Mouse (Mus musculus) T-helper 1 cell (primary cell): ENCODE data around the gene Prl7c1.
"Not testable (repeated sequence)": the region's sequence is repeated elsewhere in the genome, so short reads cannot be mapped to it uniquely, and the experiment has no call there.

Experiments
- in situ Hi-C: fragments of 300-600 bp; cut with MboI, MseI; formaldehyde crosslinking; loops from one replicate; pipeline ENCODE4 v1.15.1; 2025; ENCODE audit warnings: high pct_unique_total_duplicates

Prl7c1 gene

DNA sequence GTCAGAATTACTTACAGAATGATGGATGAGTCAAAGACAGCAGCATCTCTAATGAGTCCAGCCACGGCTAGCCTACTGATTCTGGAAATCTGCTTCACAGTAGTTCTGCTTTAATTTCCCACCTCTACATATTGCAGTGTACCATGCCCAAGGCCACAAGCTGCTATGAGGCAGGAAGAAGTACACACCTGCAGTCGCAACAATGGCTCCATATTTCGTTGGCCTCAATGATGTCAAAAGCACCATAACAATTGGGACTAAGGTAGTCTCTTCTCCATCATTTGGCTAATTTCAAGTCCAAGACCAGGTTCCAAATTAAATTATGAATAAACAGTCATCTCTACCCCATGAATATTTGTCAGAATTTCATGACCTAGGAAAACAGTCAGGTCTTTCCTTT, at the start of gene Prl7c1:
Gene Prl7c1 (minus strand): TSS at position 101 of the 400 bp plus-strand sequence.
- in situ Hi-C loops, result not testable (repeated sequence)

DNA sequence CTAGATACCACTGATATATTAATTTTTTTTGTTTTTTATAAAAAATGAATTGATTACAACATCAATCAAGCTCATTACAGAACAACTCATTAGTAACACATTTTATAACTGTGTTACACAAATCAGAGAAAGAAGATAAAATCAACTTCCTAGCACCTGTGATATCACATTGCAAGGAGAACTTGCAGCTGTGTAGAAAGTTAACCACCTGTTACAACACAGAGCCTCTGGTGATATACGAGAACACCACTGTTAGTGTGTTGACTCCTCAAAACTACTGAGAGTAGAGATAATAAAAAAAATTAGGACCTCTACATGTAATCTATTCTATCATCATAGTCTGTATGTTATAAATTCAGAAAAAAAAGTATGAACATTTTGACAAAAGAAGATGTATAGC, 22.2 kb upstream of the Prl7c1 start:
- in situ Hi-C loops, result no loop called here

DNA sequence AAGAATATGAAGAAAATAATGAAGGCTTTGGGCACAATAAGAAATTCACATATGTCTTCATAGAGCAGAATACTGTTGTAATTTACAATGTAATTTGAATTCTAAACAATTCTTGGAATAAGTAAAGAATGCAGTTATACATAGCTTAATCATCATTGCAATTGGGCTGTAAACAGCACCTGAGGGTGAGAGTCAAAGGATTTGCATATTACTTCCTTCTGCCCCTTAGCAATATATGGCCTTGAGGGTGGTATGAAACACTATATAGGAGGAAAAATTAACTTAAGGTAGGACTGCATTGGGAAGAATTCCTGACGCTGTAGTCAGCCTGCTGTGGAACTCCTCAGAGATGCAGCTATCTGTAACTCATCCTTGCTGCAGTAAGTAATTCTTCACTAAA, 20.8 kb upstream of the Prl7c1 start, which contains the start of gene Prl2a1:
Gene Prl2a1 (plus strand): TSS at position 301 of the 400 bp plus-strand sequence.
- in situ Hi-C loops, result no loop called here

DNA sequence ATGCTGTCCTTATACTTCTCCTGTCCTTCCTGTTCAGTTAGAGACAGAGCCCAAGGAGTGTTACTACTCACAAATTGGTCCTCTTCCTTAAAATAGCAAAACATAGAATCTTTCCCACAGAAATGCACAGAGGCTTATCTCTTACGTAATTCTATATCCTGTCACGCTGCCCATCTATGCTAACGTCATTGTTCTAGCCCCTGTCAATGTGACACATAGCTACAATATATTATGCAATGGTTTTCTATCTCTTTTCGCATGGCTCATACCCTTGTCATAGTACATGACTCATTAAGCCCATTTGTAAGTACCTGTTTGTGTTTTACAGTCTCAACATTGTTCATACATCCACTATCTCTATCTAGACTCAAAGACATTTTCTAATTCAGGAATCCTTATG, 18.7 kb upstream of the Prl7c1 start:
- in situ Hi-C loops, result no loop called here

DNA sequence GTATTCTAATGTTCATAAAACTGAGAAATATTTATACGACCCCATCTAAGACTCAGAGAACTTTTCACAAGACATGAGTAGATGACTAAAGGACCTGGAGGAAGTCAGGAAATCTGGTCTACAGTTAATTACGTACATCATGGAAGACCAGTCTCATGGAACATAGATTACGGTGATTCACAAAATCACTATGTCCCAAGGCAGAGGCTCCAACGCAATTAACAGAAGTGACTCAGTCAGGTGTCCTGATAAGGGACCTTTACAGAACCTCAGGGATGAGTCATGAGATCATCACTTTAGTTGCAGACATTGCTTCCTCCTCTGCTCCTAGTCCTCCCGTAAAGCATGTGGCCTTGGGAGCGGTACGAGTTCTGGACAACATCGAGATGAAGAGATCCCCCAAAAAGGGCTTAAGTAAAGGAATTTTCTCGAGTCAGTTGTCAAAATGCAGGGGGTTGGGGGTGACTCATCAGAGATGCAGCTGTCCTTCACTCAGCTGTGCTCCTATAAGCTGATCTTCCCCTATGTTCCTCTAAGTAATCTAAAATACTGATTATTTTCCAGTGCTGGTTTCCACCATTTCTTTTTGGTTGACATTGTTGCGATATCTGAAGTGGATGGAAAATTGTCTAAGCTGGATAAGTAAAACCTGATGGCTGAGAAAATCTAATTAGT, 46.0 kb downstream of the Prl7c1 start:
- in situ Hi-C loops, result no loop called here

DNA sequence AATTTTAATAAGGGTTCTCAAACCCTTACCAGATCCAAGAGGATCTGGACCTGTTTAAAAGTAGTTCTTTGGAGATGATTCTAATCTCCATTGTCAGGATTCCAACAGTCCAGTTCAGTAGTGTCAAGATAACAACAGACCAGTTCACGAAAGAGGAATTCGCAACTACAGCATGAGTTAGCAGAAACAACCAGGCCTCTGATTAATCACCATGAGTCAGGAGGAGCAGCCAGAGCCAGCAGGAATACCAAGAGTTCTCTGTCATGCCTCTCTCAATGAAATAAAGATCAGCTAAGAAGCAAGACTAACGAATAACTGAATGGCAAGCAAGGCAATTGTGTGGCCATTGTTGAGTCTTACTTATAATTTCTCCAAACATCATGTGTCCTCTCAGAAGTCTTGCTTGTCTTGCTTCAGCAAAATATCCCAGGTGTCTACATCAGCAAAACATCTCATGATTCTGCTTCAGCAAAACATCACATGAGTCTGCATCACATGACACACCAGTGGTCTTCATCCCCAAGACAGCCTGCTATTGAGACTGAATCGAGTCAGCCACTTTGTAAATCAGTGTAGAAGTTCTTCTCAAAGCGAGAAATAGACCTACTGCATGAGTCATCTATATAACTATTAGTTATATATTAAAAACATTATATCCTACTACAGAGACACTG, 50.2 kb downstream of the Prl7c1 start:
- in situ Hi-C loops, result not testable (repeated sequence)

DNA sequence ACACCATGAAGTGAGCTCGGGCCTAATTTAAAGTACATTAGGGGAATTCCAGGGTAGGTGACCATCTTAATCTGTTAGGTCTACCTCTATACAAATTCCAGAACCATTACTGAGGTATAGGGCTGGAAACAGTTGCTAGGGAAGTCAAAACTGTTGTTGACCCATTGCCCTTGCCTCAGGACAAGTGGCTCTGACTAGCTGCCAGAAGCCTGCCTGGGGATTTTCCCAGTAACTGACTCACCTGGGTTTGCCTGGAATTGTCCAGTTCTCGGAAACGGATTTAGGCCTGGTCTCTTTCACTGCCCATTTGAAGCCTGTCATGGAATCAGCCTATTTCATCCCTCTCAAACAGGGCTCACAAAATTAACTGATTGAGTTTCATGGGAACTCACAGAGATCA, 55.5 kb downstream of the Prl7c1 start:
- in situ Hi-C loops, result not testable (repeated sequence)
